Mouse (Mus musculus) hindbrain, embryonic 16.5 days (tissue): Measurements from ENCODE around the gene Ss18l2. TPM values are rescaled to one million over a fixed set of nuclear protein-coding genes. Genes with fewer than 3 reads are reported as not detected.

Source experiments
- ATAC-seq: fragments of 200-750 bp; cut with Nextera tagmentation; 2 replicates; pipeline ENCODE4 v1.8.0; 2017; ENCODE audit warnings: moderate TSS enrichment, moderate library complexity
- H3K27ac ChIP-seq: fragments of 300-500 bp; sonication (generic); 2 replicates; pipeline ENCODE4 v1.5.1; 2014; ENCODE audit warnings: low read depth, mild to moderate bottlenecking, control low read depth, low read length, moderate library complexity
- H3K27me3 ChIP-seq: fragments of 300-500 bp; sonication (generic); replicated peaks from 2 replicates; pipeline ENCODE4 v1.6.1; 2014; ENCODE audit warnings: low read length; ENCODE audit not compliant: control insufficient read depth, insufficient read depth
- H3K36me3 ChIP-seq: fragments of 300-500 bp; sonication (generic); 2 replicates; pipeline ENCODE4 v1.6.1; 2014; ENCODE audit warnings: mild to moderate bottlenecking, low read length, moderate library complexity, mixed read lengths; ENCODE audit not compliant: control insufficient read depth, insufficient read depth
- H3K4me1 ChIP-seq: fragments of 300-500 bp; sonication (generic); 2 replicates; pipeline ENCODE4 v1.6.1; 2014; ENCODE audit warnings: low read depth, low read length; ENCODE audit not compliant: control insufficient read depth, insufficient read depth
- H3K4me2 ChIP-seq: fragments of 300-500 bp; sonication (generic); 2 replicates; pipeline ENCODE4 v1.6.1; 2014; ENCODE audit warnings: mild to moderate bottlenecking, low read length, control low read depth, moderate library complexity
- H3K4me3 ChIP-seq: fragments of 300-500 bp; sonication (generic); 2 replicates; pipeline ENCODE4 v1.5.1; 2014; ENCODE audit warnings: mild to moderate bottlenecking, low read length, control low read depth, moderate library complexity
- H3K9ac ChIP-seq: fragments of 300-500 bp; sonication (generic); 2 replicates; pipeline ENCODE4 v1.6.1; 2014; ENCODE audit warnings: low read depth, mild to moderate bottlenecking, control low read depth, low read length, moderate library complexity
- H3K9me3 ChIP-seq: fragments of 300-500 bp; sonication (generic); 2 replicates; pipeline ENCODE4 v1.6.1; 2014; ENCODE audit warnings: mild to moderate bottlenecking, low read length, moderate library complexity; ENCODE audit not compliant: control insufficient read depth
- WGBS: fragments of 180-500 bp; shearing (Covaris S2); extraction: QIAGEN DNeasy Blood & Tissue Kit; methylation state at CpG from one replicate; pipeline ENCODE4 v1.1.7; 2014; 5-methylcytosine and 5-hydroxymethylcytosine counted together
- polyA plus RNA-seq: library from polyadenylated mRNA; unstranded; fragments of >200 nt; fragmentation: Nextera tagmentation; extraction: Ambion mirVana; gene quantifications from 2 replicates; pipeline ENCODE4 v1.2.1, GENCODE M21; 2015

The Ss18l2 gene
- polyA plus RNA-seq, 1 experiment from 2014 or later, result 184 TPM

DNA sequence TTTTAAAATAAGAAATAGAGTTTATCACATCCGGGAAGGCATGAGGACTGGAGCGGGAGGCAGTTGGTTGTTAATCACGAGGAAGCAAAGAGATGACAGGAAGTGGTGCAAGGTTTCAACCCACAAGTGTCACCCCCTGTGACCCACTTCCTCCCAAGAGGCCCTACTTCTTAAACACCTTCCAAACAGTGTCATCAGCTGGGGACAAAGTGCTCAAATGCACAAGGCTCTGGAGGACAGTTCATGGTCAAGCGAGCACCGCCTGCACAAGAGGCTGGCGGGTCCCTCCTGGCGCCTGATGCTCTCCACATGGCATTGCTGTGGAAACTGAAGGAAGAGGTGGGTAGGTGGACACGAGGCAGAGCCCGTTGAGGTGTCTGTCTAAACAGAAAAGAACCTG lies 35.1 kb upstream of the Ss18l2 start:
- Histone ChIP-seq H3K9me3 (no peaks in the 10 kb centered on the region), H3K27me3 (no peaks in the 10 kb centered on the region), H3K4me2 (no peak overlapping the region), H3K4me3 (no peak overlapping the region), H3K27ac (no peak overlapping the region), H3K36me3 (no peaks in the 10 kb centered on the region), H3K4me1 (peaks cover 3% of the 10 kb centered on the region), H3K9ac (no peak overlapping the region)
- 88% methylated on average over 9 of the region's 9 CpGs for WGBS
- ATAC-seq, result no peak

GRCm38 (mm10) chr9:121675556-121675955 lies 34.6 kb upstream of the Ss18l2 start:
- no peaks in the 10 kb centered on the region for H3K27me3 ChIP-seq
- peaks cover 3% of the 10 kb centered on the region for H3K4me1 ChIP-seq
- no peak for ATAC-seq

GRCm38 (mm10) chr9:121677069-121677468 lies 33.1 kb upstream of the Ss18l2 start:
- H3K9ac ChIP-seq, result no peak overlapping the region
- H3K4me3 ChIP-seq, result no peak overlapping the region
- H3K36me3 ChIP-seq, result peaks cover 4% of the 10 kb centered on the region; the same call in 1 of the 2 replicates
- no peak overlapping the region for H3K4me2 ChIP-seq
- peaks cover 3% of the 10 kb centered on the region for H3K4me1 ChIP-seq
- no peak for ATAC-seq
- H3K9me3 ChIP-seq, result no peaks in the 10 kb centered on the region
- no peak overlapping the region for H3K27ac ChIP-seq
- WGBS, result 79% methylated on average over 4 of the region's 4 CpGs
- no peaks in the 10 kb centered on the region for H3K27me3 ChIP-seq

More at GRCm38 (mm10) chr9:121675556-121675955, 34.6 kb upstream of the Ss18l2 start:
- no peak overlapping the region for H3K27ac ChIP-seq
- H3K4me2 ChIP-seq, result no peak overlapping the region
- no peaks in the 10 kb centered on the region for H3K9me3 ChIP-seq
- no peak overlapping the region for H3K9ac ChIP-seq
- H3K4me3 ChIP-seq, result no peak overlapping the region
- 79% methylated on average over 2 of the region's 2 CpGs for WGBS
- H3K36me3 ChIP-seq, result no peaks in the 10 kb centered on the region

DNA sequence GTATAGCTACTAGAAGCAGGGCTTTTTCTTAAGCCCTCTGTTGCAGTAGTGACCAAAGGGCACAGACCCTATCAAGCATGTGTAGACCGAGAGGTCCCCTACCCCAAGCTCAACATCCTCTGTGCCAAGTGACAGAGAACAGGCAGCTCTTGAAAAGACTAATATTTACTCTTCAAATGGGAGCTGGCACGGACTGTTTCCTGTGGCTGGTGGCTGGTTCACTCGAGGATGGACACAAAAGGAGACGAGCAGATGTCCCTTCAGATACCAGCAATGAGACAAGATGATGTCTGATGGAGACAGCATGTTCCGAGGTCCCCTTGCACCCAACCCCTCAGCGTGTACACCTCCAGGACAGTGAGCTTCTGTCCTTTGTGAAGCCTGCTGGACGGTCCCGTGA lies 32.7 kb upstream of the Ss18l2 start:
- Histone ChIP-seq H3K27ac (no peak overlapping the region), H3K4me2 (no peak overlapping the region), H3K9me3 (no peaks in the 10 kb centered on the region), H3K4me1 (peaks cover 3% of the 10 kb centered on the region), H3K27me3 (no peaks in the 10 kb centered on the region), H3K4me3 (no peak overlapping the region), H3K36me3 (peaks cover 7% of the 10 kb centered on the region; the same call in 1 of the 2 replicates), H3K9ac (no peak overlapping the region)
- WGBS, result 81% methylated on average over 8 of the region's 8 CpGs
- no peak for ATAC-seq

DNA sequence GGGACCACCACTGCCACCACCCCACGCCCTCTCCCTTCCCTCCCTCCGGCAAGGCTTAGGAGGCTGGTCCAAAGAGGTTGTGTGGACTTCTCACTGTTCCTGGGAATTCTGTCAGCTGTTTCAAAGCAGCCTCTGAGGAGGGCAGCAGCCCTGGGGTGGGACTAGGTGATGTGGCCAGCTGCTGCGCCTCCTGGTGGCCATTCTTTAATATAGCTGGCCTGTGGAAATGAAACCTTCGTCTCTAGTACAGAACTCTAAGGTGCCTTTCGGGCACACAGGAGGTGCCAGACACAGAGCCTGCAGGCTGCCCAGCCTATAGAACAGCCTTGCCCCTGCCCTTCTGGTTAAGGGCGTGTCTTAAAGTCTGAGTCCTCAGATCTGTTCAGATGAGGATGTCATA lies 30.6 kb upstream of the Ss18l2 start:
- H3K27ac ChIP-seq, result peak overlapping the region; percentile 48
- H3K4me3 ChIP-seq, result no peak overlapping the region
- H3K9me3 ChIP-seq, result no peaks in the 10 kb centered on the region
- H3K4me2 ChIP-seq, result no peak overlapping the region
- H3K36me3 ChIP-seq, result peaks cover 10% of the 10 kb centered on the region
- H3K27me3 ChIP-seq, result no peaks in the 10 kb centered on the region
- 23% methylated on average over 6 of the region's 6 CpGs for WGBS
- ATAC-seq, result peak; percentile 75
- H3K4me1 ChIP-seq, result peaks cover 3% of the 10 kb centered on the region
- H3K9ac ChIP-seq, result no peak overlapping the region; the same call in 1 of the 2 replicates

GRCm38 (mm10) chr9:121681191-121681590 lies 28.9 kb upstream of the Ss18l2 start:
- H3K4me3 ChIP-seq, result no peak overlapping the region
- 81% methylated on average over 8 of the region's 8 CpGs for WGBS
- peaks cover 3% of the 10 kb centered on the region for H3K4me1 ChIP-seq

GRCm38 (mm10) chr9:121682037-121682680 lies 28.0 kb upstream of the Ss18l2 start:
- Histone ChIP-seq H3K4me2 (no peak overlapping the region), H3K27me3 (no peaks in the 10 kb centered on the region), H3K4me3 (no peak overlapping the region), H3K9ac (no peak overlapping the region), H3K27ac (no peak overlapping the region), H3K9me3 (no peaks in the 10 kb centered on the region), H3K4me1 (peaks cover 3% of the 10 kb centered on the region), H3K36me3 (peaks cover 16% of the 10 kb centered on the region)
- ATAC-seq, result no peak
- WGBS, result 81% methylated on average over 18 of the region's 18 CpGs

More at GRCm38 (mm10) chr9:121681191-121681590, 28.9 kb upstream of the Ss18l2 start:
- Histone ChIP-seq H3K27me3 (no peaks in the 10 kb centered on the region), H3K27ac (no peak overlapping the region), H3K4me2 (no peak overlapping the region), H3K9me3 (no peaks in the 10 kb centered on the region), H3K9ac (no peak overlapping the region), H3K36me3 (peaks cover 16% of the 10 kb centered on the region)
- no peak for ATAC-seq

GRCm38 (mm10) chr9:121684702-121685101 lies 25.4 kb upstream of the Ss18l2 start:
- 90% methylated on average over 7 of the region's 7 CpGs for WGBS
- peaks cover 23% of the 10 kb centered on the region for H3K36me3 ChIP-seq

DNA sequence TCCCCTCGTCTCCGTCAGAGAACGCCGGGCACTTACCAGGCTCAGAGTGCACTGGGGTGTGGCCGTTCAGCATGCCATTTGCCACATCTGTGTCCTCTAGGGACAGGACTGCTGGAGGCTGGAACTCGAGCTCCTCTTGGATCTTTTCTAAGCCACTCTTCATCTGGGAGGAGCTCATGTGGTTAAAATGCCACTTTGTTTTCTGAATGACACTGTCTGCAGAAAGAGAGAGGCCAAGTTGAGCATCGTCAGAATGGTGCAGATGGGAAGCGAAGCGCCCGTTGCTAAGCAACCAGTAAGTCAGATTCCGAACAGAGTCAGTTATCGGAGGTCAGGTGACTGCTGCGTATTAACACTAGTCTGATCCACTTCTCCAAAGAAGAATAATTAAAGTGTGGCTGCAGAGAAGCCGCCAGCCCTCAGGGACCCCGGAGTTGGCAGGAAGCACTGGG lies 19.9 kb upstream of the Ss18l2 start:
- Histone ChIP-seq H3K9ac (no peak overlapping the region), H3K4me2 (peak overlapping the region; percentile 33), H3K27ac (peak overlapping the region; percentile 79), H3K9me3 (no peaks in the 10 kb centered on the region), H3K36me3 (peaks cover 12% of the 10 kb centered on the region; the same call in 1 of the 2 replicates), H3K4me3 (peak overlapping the region; percentile 0; the same call in 1 of the 2 replicates), H3K27me3 (no peaks in the 10 kb centered on the region), H3K4me1 (peaks cover 15% of the 10 kb centered on the region)
- peak; percentile 95 for ATAC-seq
- WGBS, result 14% methylated on average over 15 of the region's 15 CpGs

More at GRCm38 (mm10) chr9:121684702-121685101, 25.4 kb upstream of the Ss18l2 start:
- no peaks in the 10 kb centered on the region for H3K27me3 ChIP-seq
- no peak overlapping the region for H3K27ac ChIP-seq
- H3K9ac ChIP-seq, result no peak overlapping the region
- H3K4me1 ChIP-seq, result peaks cover 4% of the 10 kb centered on the region
- H3K4me2 ChIP-seq, result no peak overlapping the region
- no peak for ATAC-seq
- no peaks in the 10 kb centered on the region for H3K9me3 ChIP-seq
- H3K4me3 ChIP-seq, result no peak overlapping the region
